Mouse (Mus musculus) central nervous system, embryonic 14 days (tissue): ENCODE results near the gene Ncoa7. TPM values are rescaled to one million over a fixed set of nuclear protein-coding genes. Genes with fewer than 3 reads are reported as not detected.

Source experiments
- polyA plus RNA-seq: library from polyadenylated mRNA; depleted of rRNA; stranded (reverse); fragments of >200 nt; gene quantifications from 2 replicates; pipeline ENCODE4 v1.2.3, GENCODE M21; 2012; rRNA removed

Ncoa7 gene
- 15.3 and 17.0 TPM in 2 replicates for polyA plus RNA-seq

GRCm38 (mm10) chr10:30802681-30803586, at the start of gene Ncoa7:
Gene Ncoa7, minus strand, starts transcription at chr10:30803326.

GRCm38 (mm10) chr10:30842643-30843437, 39.7 kb upstream of the Ncoa7 start, which contains the start of gene Hey2:
Gene Hey2, minus strand, starts transcription at chr10:30842801.

GRCm38 (mm10) chr10:30629513-30629912, 173.6 kb downstream of the Ncoa7 start, which contains the start of gene Hint3:
Gene Hint3, minus strand, starts transcription at chr10:30629632.

GRCm38 (mm10) chr10:30600542-30600966, 202.6 kb downstream of the Ncoa7 start, which contains the start of gene Trmt11:
Gene Trmt11, minus strand, starts transcription at chr10:30600749.

Other genes with a start within 250 kb of the Ncoa7 start
- gene Trmt11, start 202.6 kb downstream of the Ncoa7 start, polyA plus RNA-seq, result 8.4 and 8.5 TPM in 2 replicates
- 9.9 and 10.4 TPM in 2 replicates for gene Hint3, start 173.7 kb downstream of the Ncoa7 start, polyA plus RNA-seq
- 9.1 and 9.6 TPM in 2 replicates for gene Hey2, start 39.5 kb upstream of the Ncoa7 start, polyA plus RNA-seq